Mouse (Mus musculus) right cerebral cortex, postnatal 25 days (tissue): ENCODE data around the gene Crtc1.

Experiments
- DNase-seq: peaks from one replicate; pipeline ENCODE4 v3.0.0; 2022

Crtc1 gene

DNA sequence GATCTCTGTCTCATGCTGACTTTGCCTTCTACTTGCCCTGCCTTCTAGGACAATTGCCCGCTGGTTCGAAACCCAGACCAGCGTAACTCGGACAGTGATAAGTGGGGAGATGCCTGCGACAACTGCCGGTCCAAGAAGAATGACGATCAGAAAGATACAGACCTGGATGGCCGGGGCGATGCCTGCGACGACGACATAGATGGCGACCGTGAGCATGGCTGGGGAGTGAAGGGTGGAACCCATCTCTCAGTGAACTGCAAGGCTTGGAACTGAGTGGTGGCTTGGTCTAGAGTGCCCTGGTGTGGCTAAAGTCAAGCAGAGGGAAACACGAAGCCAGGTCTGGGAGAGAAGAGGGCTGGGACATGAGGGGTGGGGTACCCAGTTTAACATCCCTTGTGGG lies 62.3 kb downstream of the Crtc1 start:
- DNase-seq, result no peak

DNA sequence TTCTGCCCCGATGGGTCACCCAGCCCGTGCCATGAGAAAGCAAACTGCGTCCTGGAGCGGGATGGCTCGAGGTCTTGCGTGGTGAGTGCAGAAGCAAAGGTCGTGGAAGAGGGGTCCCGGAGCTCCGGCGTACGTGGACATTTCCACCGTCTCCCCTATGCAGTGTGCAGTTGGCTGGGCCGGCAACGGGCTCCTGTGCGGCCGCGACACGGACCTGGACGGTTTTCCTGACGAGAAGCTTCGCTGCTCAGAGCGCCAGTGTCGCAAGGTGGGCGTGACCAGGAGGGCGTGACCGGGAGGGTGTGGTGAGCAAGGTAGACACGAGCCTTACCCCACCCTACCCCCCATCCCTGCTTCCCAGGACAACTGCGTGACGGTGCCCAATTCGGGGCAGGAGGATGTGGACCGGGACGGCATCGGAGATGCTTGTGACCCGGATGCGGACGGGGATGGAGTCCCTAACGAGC lies 63.1 kb downstream of the Crtc1 start:
- no peak for DNase-seq

DNA sequence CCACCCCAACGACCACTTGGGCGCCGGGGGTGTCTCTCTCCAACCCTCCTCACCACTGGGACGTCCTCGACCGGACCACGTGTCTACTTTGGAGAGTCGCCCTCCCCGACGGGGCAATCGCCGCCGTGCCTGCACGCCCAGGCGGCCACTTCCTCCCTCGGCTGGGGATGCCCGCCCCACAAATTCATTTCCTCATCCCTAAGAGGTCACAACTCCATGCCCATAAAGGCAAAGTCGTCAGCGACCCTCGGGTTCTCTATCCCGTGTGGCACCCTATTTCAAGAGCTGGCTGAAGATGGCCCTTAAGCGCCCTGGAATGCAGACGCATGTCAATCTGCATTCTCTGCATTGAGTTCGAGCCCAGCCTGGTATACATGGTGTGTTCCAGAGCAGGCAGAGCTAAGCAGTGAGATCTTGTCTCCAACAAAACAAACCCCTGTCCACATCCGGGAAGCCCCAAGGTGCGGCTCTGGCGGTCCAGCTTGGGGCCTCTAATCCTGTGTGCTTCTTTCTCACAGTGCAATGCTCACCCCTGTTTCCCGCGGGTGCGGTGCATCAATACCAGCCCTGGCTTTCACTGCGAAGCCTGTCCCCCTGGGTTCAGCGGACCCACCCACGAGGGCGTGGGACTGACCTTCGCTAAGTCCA lies 64.0 kb downstream of the Crtc1 start:
- no peak for DNase-seq

DNA sequence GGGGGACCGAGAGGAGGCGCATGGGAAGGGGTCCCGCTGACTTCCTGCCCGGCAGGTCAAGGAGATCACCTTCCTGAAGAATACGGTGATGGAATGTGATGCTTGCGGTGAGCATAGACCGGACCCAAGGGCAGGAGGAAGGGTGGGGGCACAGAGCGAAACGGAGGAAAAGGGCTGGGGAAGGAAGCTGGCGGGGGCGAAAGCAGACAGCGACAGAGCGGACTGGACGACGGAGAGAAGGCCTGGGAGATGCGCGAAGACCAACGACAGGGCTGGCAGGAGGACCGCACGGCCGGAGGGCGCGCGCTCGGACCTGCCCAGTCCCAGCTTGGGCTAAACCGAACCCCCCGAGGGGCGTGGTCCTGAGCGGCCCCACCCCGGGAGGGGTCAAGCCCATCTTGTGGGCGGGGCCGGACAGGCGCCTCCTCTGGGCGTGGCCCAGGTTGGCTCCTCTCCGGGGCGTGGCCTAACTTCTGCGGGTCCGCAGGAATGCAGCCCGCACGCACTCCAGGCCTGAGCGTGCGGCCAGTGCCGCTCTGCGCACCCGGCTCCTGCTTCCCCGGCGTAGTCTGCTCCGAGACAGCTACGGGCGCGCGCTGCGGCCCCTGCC lies 65.0 kb downstream of the Crtc1 start:
- no peak for DNase-seq

DNA sequence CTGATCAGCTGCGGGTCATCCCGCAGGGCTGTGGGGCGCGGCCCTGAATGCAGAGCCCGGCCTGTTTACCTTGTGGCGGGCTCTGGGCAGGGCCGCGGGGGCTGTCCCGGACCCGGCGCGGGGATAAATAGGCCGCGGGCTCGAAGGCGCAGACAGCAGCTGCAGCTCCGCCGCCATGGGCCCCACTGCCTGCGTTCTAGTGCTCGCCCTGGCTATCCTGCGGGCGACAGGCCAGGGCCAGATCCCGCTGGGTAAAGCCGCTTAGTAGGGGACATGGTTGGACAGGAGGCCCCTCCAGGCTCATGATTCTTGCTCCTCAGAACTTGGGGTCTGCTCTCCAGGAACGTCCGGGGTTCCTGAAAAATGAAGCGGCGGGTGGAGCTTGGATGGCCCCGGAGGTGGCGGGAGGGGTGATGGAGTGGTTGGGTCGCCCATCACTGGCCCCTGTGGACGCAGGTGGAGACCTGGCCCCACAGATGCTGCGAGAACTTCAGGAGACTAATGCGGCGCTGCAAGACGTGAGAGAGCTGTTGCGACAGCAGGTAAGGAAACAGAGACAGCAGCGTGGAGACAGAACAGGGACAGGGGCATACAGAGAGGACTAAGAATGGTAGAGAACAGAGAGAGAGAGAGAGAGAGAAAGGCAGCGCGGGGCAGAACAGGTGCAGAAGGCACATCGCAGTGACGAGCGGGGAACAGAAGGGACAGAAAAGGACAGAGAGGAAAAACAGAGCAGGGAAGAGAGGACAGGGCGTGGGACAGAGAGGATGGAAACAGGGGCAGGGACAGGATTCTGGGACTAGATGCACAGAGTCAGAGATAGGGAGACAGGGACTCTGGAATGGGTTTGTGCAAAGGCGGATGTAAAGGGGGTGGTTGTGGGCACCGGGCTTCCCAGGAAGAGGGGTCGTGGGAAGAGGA lies 65.7 kb downstream of the Crtc1 start, which contains the start of gene Comp:
Gene Comp (plus strand): TSS at position 162 of the 921 bp plus-strand sequence.
- DNase-seq, result no peak

DNA sequence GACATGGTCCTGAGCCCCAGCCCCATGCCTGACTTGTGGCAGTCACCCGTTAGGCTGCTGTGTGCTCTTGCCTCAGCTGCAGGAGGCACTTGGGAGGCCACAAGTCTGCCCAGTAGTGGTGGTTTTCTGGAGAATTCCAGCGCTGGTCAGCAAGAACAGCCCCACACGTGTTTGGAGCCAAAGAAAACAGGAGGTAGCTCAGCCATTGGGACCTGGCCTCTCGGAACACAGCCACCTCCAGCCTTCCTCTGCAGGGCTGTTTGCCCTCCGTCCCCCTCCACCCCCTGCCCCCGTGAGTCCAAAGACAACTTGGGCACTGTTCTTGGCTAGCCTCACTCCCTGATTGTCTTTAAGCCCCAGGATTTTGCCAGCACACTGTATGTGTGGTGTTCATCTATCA lies 67.4 kb downstream of the Crtc1 start:
- DNase-seq, result no peak

DNA sequence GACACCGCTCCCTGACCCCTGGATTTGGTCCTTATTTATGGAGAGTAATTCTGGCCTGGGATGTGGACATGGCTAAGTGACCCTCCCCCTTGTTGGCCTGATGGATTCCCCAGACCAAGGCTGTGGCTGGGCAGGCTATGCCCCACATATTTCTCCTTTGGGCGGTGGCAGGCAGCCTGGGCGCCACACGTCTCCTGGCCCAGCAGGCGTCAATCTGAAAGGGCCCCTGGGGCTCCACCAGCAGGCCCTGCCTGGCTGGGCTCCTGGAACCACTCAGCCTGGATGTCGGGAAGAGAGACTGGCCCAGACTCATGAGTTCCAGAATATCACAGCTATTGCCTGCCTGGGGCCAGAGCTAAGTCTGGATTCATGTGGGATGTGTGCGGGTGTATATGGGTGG lies 68.9 kb downstream of the Crtc1 start:
- no peak for DNase-seq

DNA sequence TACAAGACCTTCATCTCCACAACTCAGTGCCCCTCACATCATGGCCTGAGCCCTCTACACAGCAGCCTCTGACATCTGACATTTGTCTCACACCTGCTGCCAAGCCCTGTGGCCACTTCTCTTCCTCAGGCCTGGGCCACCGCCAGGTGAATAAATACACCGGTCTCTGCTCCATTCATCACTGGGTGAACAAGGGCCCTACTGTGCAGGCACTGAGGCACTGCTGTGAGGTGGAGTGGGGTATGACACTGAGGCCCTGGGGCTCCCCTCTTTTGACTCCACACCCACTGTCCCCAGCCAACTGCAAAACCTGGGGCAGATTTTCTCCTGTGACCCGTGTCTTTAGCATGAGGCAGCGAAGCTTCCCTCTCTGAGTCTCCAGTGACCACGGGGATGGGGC lies 72.8 kb downstream of the Crtc1 start:
- DNase-seq, result no peak

DNA sequence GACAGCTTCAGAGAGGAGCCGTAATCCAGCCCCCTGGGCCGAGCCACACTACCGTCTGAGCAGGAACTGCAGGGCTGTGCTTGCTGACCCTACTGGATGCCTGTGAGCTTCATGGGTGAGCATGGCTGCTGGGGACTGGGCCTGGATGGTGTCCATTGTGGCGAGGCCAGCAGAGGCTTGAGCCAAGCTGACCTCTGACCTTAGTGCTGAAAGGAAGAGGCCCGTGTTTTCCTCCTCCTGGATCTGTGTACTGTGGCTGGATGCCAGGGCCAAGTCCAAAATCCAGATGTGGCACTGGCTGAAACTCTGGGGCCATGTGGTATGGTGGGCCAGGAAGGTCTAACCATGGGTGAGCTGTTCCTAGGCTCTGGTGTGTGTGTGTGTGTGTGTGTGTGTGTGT lies 75.3 kb downstream of the Crtc1 start:
- no peak for DNase-seq

DNA sequence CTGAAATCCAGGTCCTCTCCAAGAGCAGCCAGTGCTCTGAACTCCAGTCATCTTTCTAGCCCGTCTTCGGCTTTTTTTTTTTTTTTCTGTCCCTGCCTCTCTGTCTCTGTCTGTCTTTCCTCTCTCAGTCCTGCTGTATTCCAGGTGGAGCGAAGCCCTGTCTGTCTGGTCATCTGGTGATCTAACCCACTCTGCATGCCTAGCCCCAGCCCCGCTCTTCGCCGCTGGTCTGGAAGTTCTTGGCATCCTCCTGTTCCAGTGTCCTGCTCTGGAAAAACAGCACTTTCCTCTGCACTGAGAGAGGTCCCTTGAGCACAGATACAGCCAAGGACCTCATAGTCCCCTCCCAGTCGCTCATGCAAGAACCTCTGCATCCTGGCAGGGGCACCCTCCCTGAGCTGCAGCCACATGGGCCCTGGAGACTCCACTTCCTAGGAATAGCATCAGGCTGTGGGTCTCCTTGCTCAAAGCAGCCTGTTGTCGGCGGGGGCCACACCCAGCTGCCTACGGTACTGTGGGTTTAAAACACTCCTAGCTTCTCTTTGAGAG lies 77.8 kb downstream of the Crtc1 start:
- no peak for DNase-seq

DNA sequence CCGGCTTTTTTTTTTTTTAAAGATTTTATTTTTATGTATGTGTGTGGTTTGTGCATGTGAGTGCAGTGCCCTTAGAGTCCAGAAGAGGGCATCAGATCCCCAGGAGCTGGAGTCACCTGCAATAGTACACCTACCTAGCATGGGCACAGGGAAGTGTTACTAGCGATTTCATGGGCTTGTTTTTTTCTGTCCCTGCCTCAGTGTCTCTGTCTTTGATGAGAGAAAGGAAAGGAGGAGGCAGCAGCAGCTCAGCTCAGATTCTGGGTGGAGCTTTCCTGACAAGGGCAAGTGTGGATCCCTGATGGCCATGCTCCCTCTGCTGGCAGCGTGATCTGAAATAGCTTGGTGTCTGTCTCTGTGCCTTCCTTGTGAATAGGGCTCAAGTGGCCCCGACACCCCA lies 78.6 kb downstream of the Crtc1 start:
- no peak for DNase-seq

DNA sequence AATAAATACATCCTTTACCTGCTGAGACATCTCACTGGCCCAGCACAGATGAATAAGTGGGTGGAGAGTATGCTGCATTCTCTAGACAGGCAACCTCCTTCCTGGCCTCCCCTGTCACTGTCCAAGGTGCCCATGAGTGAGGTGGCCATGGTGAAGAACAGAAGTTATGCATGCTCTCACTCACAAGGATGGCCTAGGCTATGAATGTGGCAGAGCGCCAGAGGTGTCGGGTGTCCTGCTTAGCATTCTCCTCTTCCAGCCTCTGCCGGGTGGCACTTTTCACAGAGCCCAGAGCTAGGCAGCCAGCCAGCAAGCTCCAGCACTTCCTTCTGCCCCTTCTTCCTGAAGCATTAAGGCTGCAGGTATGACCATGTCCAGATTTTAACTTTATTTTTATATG lies 80.0 kb downstream of the Crtc1 start:
- DNase-seq, result no peak

DNA sequence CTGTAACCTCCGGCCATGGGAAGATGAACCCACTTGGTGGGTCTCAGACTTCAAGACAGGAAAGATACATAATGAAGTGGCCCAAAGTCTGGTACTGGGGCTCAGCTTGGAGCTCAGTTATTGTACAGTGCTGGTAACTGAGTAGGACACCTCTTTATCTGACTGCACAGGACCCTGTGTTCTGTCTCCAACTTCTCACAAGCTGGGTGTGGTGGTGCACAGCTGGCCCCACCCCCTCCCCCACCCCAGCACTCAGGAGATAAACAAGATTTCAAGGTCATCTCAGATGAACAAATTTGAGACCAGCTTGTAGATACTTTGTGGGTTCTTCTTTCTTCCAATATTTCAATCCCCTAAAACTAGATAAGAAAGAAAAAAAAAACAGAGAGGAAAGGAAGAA lies 83.3 kb downstream of the Crtc1 start:
- DNase-seq, result no peak

DNA sequence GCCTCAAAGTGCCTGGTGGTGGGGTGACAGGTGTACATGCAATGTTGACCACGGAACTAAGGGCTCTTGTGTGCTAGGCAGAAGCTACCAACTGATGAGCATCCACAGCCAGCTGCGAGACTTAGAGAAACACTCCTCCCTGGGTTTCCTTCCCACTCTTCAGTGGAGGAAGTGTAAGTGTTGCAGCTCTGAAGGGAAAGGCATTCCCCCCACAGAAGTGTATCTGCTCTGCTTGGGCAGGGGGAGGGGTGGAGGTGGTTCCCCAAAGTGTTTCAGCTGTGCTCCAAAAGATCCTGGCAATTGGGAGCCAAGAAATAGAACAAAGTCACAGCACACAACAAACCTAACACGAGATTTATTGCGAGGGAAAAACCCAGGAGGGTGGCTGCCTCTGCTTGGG lies 85.4 kb downstream of the Crtc1 start:
- no peak for DNase-seq

DNA sequence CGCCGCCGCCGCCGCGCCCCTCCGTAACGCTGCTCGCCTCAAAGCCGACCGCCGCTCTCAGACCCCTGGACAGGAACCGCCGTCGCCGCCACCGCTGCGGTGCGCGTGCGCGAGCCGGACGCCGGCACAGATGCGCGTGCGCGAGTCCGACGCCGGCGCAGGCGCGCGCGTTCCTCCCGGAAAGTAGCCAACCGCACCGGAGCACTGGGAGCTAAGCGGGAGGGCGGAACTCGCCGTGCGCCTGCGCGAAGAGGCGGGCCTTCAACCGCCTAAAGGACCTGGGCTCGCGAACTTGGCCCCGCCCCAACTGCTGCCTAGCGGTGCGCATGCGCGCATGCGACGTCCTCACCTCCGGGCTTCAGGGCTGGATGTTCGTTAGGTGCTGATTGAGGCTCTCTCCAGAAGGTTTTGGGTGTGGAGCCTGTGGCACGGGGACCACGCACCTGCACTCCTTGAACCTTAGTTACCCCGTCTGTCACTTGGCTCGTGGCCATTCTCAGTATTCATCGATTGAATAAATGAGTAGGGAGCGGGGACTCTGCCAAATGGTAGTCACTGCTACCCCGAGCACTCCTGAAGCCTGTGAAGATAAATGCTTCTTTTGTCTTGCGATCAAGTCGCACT lies 86.1 kb downstream of the Crtc1 start, which contains the start of gene Upf1:
Gene Upf1 (minus strand): TSS at position 85 of the 624 bp plus-strand sequence.
- peak; percentile 100 for DNase-seq

DNA sequence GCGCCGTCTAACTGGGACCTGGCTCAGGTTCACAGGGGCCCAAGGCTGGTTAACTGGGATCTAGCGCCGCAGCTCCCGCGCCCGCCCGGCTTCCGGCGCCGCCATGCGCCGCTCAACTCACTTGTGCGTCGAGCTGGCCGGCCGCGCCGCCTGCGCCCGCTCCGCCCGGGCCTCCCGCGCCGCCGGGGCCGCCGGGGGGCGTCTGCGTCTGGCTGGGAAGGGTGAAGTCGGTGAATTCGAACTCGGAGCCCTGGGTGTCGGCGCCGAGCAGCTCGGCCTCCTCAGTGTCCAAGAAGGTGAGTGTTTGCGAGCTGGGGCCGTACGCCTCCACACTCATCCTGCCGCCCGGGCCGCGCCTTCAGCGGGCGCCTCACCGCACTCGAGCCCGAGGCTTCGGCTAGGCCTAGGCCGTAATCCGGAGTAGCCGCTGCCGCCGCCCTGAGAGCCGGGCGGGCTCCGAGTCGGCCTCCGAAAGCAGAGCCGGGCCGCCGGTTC lies 86.7 kb downstream of the Crtc1 start:
- no peak for DNase-seq

DNA sequence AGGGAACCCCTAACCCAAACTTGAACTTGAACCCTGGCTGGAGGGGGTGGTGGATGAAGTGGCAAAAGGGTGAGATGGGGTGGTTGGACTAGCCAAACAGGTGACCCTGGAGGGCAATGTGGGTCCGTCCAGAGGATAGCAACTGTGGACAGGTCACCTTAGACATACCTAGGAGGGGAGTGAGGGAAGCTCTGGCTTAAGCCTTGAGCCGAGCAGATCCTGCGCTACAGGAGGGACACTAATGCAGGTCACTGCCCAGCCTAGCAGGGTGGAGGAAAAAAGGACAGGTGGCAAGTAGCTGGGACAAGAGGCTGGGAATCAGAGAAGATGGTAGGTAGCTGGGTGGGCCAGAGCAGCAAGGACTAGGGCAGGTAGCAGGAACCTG lies 87.4 kb downstream of the Crtc1 start:
- DNase-seq, result no peak

DNA sequence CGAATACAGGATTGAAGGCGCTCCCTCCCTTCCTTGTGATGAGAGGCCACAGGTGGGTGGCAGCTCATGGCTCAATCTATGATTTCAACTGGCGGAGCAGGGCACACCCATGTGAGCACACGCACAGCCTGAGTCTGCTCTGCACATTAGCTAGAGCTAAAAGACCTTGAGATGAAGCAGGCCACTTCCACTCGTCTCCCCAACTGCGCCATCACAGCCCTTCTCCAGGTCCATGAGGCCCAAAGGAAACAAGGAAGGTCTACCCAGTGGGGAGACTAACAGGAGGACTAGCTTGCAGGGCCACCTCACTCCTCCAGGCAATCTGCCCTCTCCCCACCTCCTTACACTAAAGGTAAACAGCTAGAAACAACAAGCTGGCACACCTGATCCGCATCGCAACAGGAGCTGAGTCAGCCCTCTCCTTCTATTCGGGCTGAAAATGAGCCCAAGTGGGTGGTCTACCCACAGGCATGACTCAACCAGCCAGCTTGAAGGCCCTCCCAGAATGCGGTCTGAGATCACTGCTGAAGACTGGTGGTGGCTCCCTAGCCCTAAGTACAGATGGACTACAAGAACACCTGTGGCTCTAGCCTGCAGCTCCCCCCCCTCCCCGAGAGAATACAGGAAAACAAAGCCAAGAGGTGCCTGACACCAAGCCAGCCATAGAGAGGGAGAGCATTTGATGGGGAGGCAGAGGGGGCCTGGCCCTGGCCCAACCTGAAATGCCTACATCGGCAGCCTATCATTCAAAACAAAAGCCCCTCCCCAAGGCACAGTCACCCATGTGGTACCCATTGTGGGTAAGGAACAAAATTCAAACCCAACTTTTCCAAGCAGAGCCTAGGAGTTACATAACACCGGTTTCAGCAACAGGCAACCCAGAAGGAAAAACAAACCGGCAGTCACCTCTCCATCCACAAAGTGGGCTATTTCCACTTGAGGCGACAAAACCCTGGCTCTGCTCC lies 88.1 kb downstream of the Crtc1 start:
- peak; percentile 56 for DNase-seq

DNA sequence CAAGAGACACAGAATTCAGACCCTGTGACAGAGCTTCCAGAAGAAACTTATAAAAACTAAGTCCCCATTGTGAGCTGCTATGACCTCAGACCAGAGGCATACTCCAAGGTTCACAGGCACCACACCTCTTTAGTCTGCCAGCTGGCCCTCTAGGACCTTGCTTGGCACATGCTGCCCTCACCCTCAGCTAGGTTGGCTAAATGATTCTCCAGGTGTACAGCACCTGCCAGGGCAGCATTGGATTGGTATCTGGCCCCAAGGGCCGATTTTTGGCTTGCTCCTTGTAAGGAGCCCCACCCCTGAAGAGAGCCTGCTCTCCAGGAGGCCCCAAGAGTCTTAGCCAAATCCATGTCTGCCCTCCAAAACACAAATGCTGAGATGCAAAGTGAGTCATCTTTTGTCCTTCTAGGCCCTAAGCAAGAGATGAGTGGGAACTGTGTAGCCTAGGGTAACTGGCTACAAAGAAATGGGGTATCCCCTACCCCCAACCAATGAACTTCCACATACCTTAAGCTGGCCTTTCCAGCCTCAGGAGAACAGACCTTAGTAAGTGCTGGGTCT lies 91.4 kb downstream of the Crtc1 start:
- DNase-seq, result no peak

DNA sequence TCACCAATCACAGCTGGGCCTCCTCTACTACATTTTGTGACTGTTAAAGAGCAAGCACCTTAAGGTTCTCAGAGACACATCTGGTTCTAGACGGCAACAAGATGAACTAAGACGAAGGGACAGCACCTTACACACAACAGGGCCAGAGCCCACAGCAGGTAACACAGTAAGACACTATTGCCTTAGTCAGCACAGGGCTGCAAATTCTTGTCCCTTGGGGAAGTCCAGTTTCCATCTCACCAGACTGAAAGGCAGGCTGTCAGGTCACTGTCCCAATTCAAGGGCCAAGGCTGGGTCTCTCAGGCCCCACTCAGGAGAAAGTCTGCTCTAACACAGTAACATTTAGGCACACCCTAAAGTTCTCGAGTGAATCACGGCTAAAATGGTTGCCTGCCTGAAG lies 91.9 kb downstream of the Crtc1 start:
- no peak for DNase-seq

DNA sequence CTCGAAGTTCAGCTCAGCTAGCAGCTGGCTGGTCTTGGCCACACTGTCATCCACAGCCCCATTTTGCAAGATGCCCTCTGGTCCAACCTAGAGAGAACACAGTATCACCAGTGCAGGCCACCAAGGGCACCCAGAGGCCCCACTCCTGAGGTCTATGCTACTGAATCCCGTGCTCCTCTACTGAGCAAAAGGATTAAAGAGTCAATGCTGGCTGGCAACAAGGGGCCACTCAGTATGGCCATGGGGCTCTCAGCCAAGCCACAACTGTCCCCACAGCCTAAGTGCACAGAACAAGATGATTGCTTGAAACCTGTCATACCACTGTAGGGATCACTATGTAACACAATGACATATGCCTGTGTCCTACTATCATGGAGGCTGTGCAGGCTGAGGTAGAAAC lies 95.1 kb downstream of the Crtc1 start:
- no peak for DNase-seq
